In genomic region chr7:105553456-105554211, GRCm38 (mm10) we compare ENCODE assay signal across 8 mouse cellular contexts. TPM values are rescaled to one million over a fixed set of nuclear protein-coding genes. Genes with fewer than 3 reads are reported as not detected.
DNase-seq lines count a peak whose midpoint lies in the region; ATAC-seq and TF ChIP-seq lines count a peak whose summit lies in the region.

No protein-coding gene starts in this region.

- H3K27me3 ChIP-seq in kidney, postnatal 0 days (ENCODE audit: insufficient read depth, low read length), result no peaks in the 10 kb centered on the region
- no peaks in the 10 kb centered on the region for H3K27me3 ChIP-seq in heart, embryonic 15.5 days
- H3K27me3 ChIP-seq in liver, postnatal 0 days (ENCODE audit: insufficient read depth, low read length), result no peaks in the 10 kb centered on the region

- no peaks in the 10 kb centered on the region for H3K36me3 ChIP-seq in kidney, postnatal 0 days (ENCODE audit: insufficient read depth, low read length)
- H3K36me3 ChIP-seq in heart, embryonic 15.5 days, result peaks cover 14% of the 10 kb centered on the region; the same call in 1 of the 2 replicates
- H3K36me3 ChIP-seq in liver, postnatal 0 days (replicated peaks; ENCODE audit: insufficient read depth, low read length), result peaks cover 11% of the 10 kb centered on the region

- ATAC-seq in kidney, postnatal 0 days (replicated peaks; ENCODE audit: low FRiP score, low read depth), result no peak
- no peak for ATAC-seq in heart, embryonic 15.5 days (replicated peaks; ENCODE audit: insufficient number of reproducible peaks, insufficient read depth, low FRiP score, low read depth)
- no peak for ATAC-seq in liver, postnatal 0 days

- H3K4me2 ChIP-seq in kidney, postnatal 0 days (ENCODE audit: low read length), result peak overlapping the region; percentile 90
- peak overlapping the region; percentile 86 for H3K4me2 ChIP-seq in heart, embryonic 15.5 days
- H3K4me2 ChIP-seq in liver, postnatal 0 days (ENCODE audit: low read depth, low read length), result peak overlapping the region; percentile 94

- peak overlapping the region; percentile 75 for H3K9ac ChIP-seq in kidney, postnatal 0 days (ENCODE audit: low read depth, low read length)
- H3K9ac ChIP-seq in heart, embryonic 15.5 days, result peak overlapping the region; percentile 92
- peak overlapping the region; percentile 89 for H3K9ac ChIP-seq in liver, postnatal 0 days (replicated peaks)

- H3K27ac ChIP-seq in kidney, postnatal 0 days, result 0 out of 2 replicates have a peak overlapping the region, but pooled peaks have one; percentile 8
- H3K27ac ChIP-seq in heart, embryonic 15.5 days, result peak overlapping the region; percentile 76
- peak overlapping the region; percentile 81; the same call in 1 of the 2 replicates for H3K27ac ChIP-seq in liver, postnatal 0 days (ENCODE audit: low read depth)

- TF ChIP-seq CTCF in kidney, postnatal 0 days (IDR thresholded peaks at IDR 0.05; ENCODE audit: low read depth), result no peak
- TF ChIP-seq CTCF in brain, embryonic 14.5 days (IDR thresholded peaks at IDR 0.05; ENCODE audit: borderline replicate concordance, extremely low read depth, insufficient read depth, insufficient read length), result no peak
- no peak for TF ChIP-seq CTCF in liver, postnatal 0 days (IDR thresholded peaks at IDR 0.05; ENCODE audit: low read depth)

- peak; percentile 24 for DNase-seq in kidney, postnatal 0 days (ENCODE audit: low spot score)
- no peak for DNase-seq in kidney, adult 11 months
- no peak for DNase-seq in brain, embryonic 14.5 days (ENCODE audit: low read depth)
- DNase-seq in liver, postnatal 0 days, result no peak
- DNase-seq in layer of hippocampus, adult 18-20 months (ENCODE audit: low spot score in 2 of 2), result no peak
- DNase-seq in right cerebral cortex, postnatal 14 days, result no peak
- no peak for DNase-seq in adrenal gland, postnatal 10 days

- TF ChIP-seq EP300 in liver, postnatal 0 days (IDR thresholded peaks at IDR 0.05; ENCODE audit: low read depth), result no peak

- H3K4me3 ChIP-seq in kidney, postnatal 0 days (replicated peaks; ENCODE audit: low read depth, low read length), result peak overlapping the region; percentile 70
- peak overlapping the region; percentile 84 for H3K4me3 ChIP-seq in heart, embryonic 15.5 days
- peak overlapping the region; percentile 80 for H3K4me3 ChIP-seq in liver, postnatal 0 days (ENCODE audit: low read depth, low read length)

- H3K9me3 ChIP-seq in kidney, postnatal 0 days (replicated peaks; ENCODE audit: low read length), result no peaks in the 10 kb centered on the region
- no peaks in the 10 kb centered on the region for H3K9me3 ChIP-seq in heart, embryonic 15.5 days (replicated peaks)
- no peaks in the 10 kb centered on the region for H3K9me3 ChIP-seq in liver, postnatal 0 days (ENCODE audit: low read length)

- WGBS in kidney, postnatal 0 days, result 29% methylated on average over 26 of the region's 27 CpGs
- 36% methylated on average over 26 of the region's 27 CpGs for WGBS in heart, embryonic 15.5 days
- WGBS in liver, postnatal 0 days (ENCODE audit: insufficient replicate concordance), result 38% methylated on average over 26 of the region's 27 CpGs

- no peaks in the 10 kb centered on the region for H3K4me1 ChIP-seq in kidney, postnatal 0 days (replicated peaks; ENCODE audit: insufficient read depth, low read length)
- peaks cover 14% of the 10 kb centered on the region for H3K4me1 ChIP-seq in heart, embryonic 15.5 days (replicated peaks)
- peaks cover 15% of the 10 kb centered on the region; the same call in 1 of the 2 replicates for H3K4me1 ChIP-seq in liver, postnatal 0 days (ENCODE audit: insufficient read depth)

- 0 out of 2 replicates have a peak, but pooled peaks have one; percentile 10 for TF ChIP-seq POLR2A in brain, embryonic 14.5 days (IDR thresholded peaks at IDR 0.05; ENCODE audit: borderline replicate concordance, extremely low read depth, insufficient read depth, insufficient read length, poor library complexity, severe bottlenecking)

RNA-seq across cellular contexts. Expression of gene Smpd1, which starts 0.5 kb away (rescaled TPM):
- 60.5 and 60.7 TPM in 2 replicates for polyA plus RNA-seq in kidney, postnatal 0 days (2015; fragmentation: Nextera tagmentation; extraction: Ambion mirVana)
- polyA plus RNA-seq in brain, embryonic 14.5 days (2012; rRNA removed), result 51.2 and 59.6 TPM in 2 replicates
- 54.4 and 61.0 TPM in 2 replicates for polyA plus RNA-seq in heart, embryonic 15.5 days (2015; fragmentation: Nextera tagmentation; extraction: Ambion mirVana)
- polyA plus RNA-seq in liver, postnatal 0 days (2015; fragmentation: Nextera tagmentation; extraction: Ambion mirVana), result 21.6 and 24.0 TPM in 2 replicates
- 10 to 100 TPM; 83.8 to 89.3 TPM for total RNA-seq in layer of hippocampus, adult 18-20 months (2021)
- 10 to 100 TPM; 59.2 to 68.1 TPM for total RNA-seq in adrenal gland, postnatal 10 days (2021)

RNA-seq across cellular contexts. Expression of gene Apbb1, which starts 27.8 kb away (rescaled TPM):
- polyA plus RNA-seq in kidney, postnatal 0 days (2015; fragmentation: Nextera tagmentation; extraction: Ambion mirVana), result 31.4 and 34.1 TPM in 2 replicates
- polyA plus RNA-seq in brain, embryonic 14.5 days (2012; rRNA removed), result 304 and 347 TPM in 2 replicates
- 40.4 and 49.2 TPM in 2 replicates for polyA plus RNA-seq in heart, embryonic 15.5 days (2015; fragmentation: Nextera tagmentation; extraction: Ambion mirVana)
- 0.92 and 0.94 TPM in 2 replicates for polyA plus RNA-seq in liver, postnatal 0 days (2015; fragmentation: Nextera tagmentation; extraction: Ambion mirVana)
- total RNA-seq in layer of hippocampus, adult 18-20 months (2021), result 100 to 1,000 TPM; 382 to 388 TPM
- total RNA-seq in adrenal gland, postnatal 10 days (2021), result 10 to 100 TPM; 19.6 to 25.2 TPM

RNA-seq across cellular contexts. Expression of gene Hpx, which starts 46.3 kb away (rescaled TPM):
- 0.47 and 0.64 TPM in 2 replicates for polyA plus RNA-seq in kidney, postnatal 0 days (2015; fragmentation: Nextera tagmentation; extraction: Ambion mirVana)
- 0.45 and 0.74 TPM in 2 replicates for polyA plus RNA-seq in brain, embryonic 14.5 days (2012; rRNA removed)
- 0.24 and 2.3 TPM in 2 replicates for polyA plus RNA-seq in heart, embryonic 15.5 days (2015; fragmentation: Nextera tagmentation; extraction: Ambion mirVana)
- 2,004 and 2,190 TPM in 2 replicates for polyA plus RNA-seq in liver, postnatal 0 days (2015; fragmentation: Nextera tagmentation; extraction: Ambion mirVana)
- under 1 TPM in 1 of 2 experiments, not detected in 1; 0.42 TPM for total RNA-seq in layer of hippocampus, adult 18-20 months (2021)
- 100 to 1,000 TPM; 313 to 789 TPM for total RNA-seq in adrenal gland, postnatal 10 days (2021)

Comparison
In these comparisons a context has a peak if more than half of its experiments do, and no peak if none do; other contexts are left out.
1. H3K27ac ChIP-seq: peak in every context shown above with its lines; median percentile 81 in liver, postnatal 0 days; 76 in heart, embryonic 15.5 days; 8 in kidney, postnatal 0 days.
2. RNA of gene Apbb1, which starts 27.8 kb away (polyA plus RNA-seq): 304 to 347 TPM in brain, embryonic 14.5 days, 40.4 to 49.2 TPM in heart, embryonic 15.5 days and 31.4 to 34.1 TPM in kidney, postnatal 0 days; 0.92 to 0.94 TPM in liver, postnatal 0 days; every median in the first group is over 10 times any median in the second.
3. RNA of gene Hpx, which starts 46.3 kb away (polyA plus RNA-seq): 2,004 to 2,190 TPM in liver, postnatal 0 days; 0.47 to 0.64 TPM in kidney, postnatal 0 days, 0.45 to 0.74 TPM in brain, embryonic 14.5 days and 0.24 to 2.3 TPM in heart, embryonic 15.5 days; every median in the first group is over 100 times any median in the second.
4. Peak in every context shown above with its lines, with median percentiles within 50 percentile points of each other: H3K4me2 ChIP-seq, H3K4me3 ChIP-seq and H3K9ac ChIP-seq.